Mouse (Mus musculus): Measurements from ENCODE around the gene Satb2.

- TF ChIP-seq CTCF (IDR thresholded peaks at IDR 0.05; ENCODE audit: low read depth, low read length) (no peak), GATA1 (IDR thresholded peaks at IDR 0.05; ENCODE audit: borderline replicate concordance, low read length) (no peak), TAL1 (conservative IDR thresholded peaks at IDR 0.05; ENCODE audit: low read depth, low read length) (no peak), POLR2AphosphoS5 (IDR thresholded peaks at IDR 0.05; ENCODE audit: insufficient replicate concordance, low read depth, low read length) (no peak), GATA2 (IDR thresholded peaks at IDR 0.05; ENCODE audit: borderline replicate concordance, low read depth, low read length) (no peak)
Observed at GRCm38 (mm10) chr1:56900187-56900586, 78.3 kb downstream of the Satb2 start.

Measured in G1E (cell line).